Mouse (Mus musculus) spleen, adult 2 months (tissue): Measurements from ENCODE around the gene Fbxo34. TPM values are rescaled to one million over a fixed set of nuclear protein-coding genes. Genes with fewer than 3 reads are reported as not detected.

Source experiments
- DNase-seq, 2 experiments: peaks; one replicate each; pipeline versions ENCODE4 v3.0.0 to v3.0.0-alpha.2; 2012 to 2021; ENCODE audit warnings: low spot score in 2 of 2, low read depth in 1 of 2
- H3K27ac ChIP-seq: fragments of 200-500 bp; 2 replicates; pipeline ENCODE4 v1.5.1; 2012; ENCODE audit warnings: low read length, inconsistent platforms; ENCODE audit not compliant: insufficient read depth
- H3K27me3 ChIP-seq: fragments of 200-500 bp; 2 replicates; pipeline ENCODE4 v1.6.1; 2012; ENCODE audit warnings: mild to moderate bottlenecking, moderate library complexity, low read length, inconsistent platforms; ENCODE audit not compliant: control insufficient read depth, insufficient read depth
- H3K36me3 ChIP-seq: fragments of 200-500 bp; 2 replicates; pipeline ENCODE4 v1.6.1; 2012; ENCODE audit warnings: mild to moderate bottlenecking, low read length, inconsistent platforms; ENCODE audit not compliant: control insufficient read depth, insufficient read depth
- H3K4me1 ChIP-seq: fragments of 200-500 bp; 2 replicates; pipeline ENCODE4 v1.6.1; 2011; ENCODE audit warnings: inconsistent platforms; ENCODE audit not compliant: control insufficient read depth, insufficient read depth, insufficient read length
- H3K4me3 ChIP-seq: fragments of 200-500 bp; 2 replicates; pipeline ENCODE4 v1.5.1; 2011; ENCODE audit warnings: mild to moderate bottlenecking, inconsistent platforms; ENCODE audit not compliant: insufficient read depth, insufficient read length; ENCODE audit errors: extremely low read depth
- CTCF ChIP-seq: fragments of 200-500 bp; IDR thresholded peaks from 2 replicates; pipeline ENCODE4 v1.5.1; 2011; ENCODE audit warnings: mild to moderate bottlenecking, inconsistent platforms; ENCODE audit not compliant: insufficient read depth, insufficient read length, insufficient replicate concordance; ENCODE audit errors: extremely low read depth
- POLR2A ChIP-seq: fragments of 200-500 bp; IDR thresholded peaks from 2 replicates; pipeline ENCODE4 v1.6.1; 2011; ENCODE audit warnings: low read depth, low read length, inconsistent platforms
- WGBS: fragments of 180-500 bp; shearing (Covaris S2); methylation state at CpG from one replicate; pipeline ENCODE4 v1.1.7; 2018; 5-methylcytosine and 5-hydroxymethylcytosine counted together
- polyA plus RNA-seq: library from polyadenylated mRNA; depleted of rRNA; stranded (reverse); fragments of >200 nt; gene quantifications from 2 replicates; pipeline ENCODE4 v1.2.3, GENCODE M21; 2012

Fbxo34 gene
- polyA plus RNA-seq, 1 experiment = 11.3 TPM

- 97% methylated on average over 1 of the region's 1 CpGs for WGBS
- no peak for DNase-seq
- TF ChIP-seq CTCF (no peak), POLR2A (no peak)
- no peak overlapping the region for H3K4me3 ChIP-seq
- H3K4me1 ChIP-seq = no peaks in the 10 kb centered on the region
- H3K27me3 ChIP-seq = no peaks in the 10 kb centered on the region
- H3K36me3 ChIP-seq = no peaks in the 10 kb centered on the region
- no peak overlapping the region for H3K27ac ChIP-seq
Measured at GRCm38 (mm10) chr14:47535096-47535495, 84.9 kb downstream of the Fbxo34 start.

GRCm38 (mm10) chr14:47541325-47541948 is 91.2 kb downstream of the Fbxo34 start:
- Histone ChIP-seq H3K27ac (peak overlapping the region; percentile 63), H3K4me1 (no peaks in the 10 kb centered on the region), H3K4me3 (no peak overlapping the region), H3K27me3 (no peaks in the 10 kb centered on the region), H3K36me3 (peaks cover 14% of the 10 kb centered on the region)
- TF ChIP-seq CTCF = no peak
- no peak for TF ChIP-seq POLR2A
- no peak for DNase-seq
- 34% methylated on average over 10 of the region's 10 CpGs for WGBS

- TF ChIP-seq POLR2A = no peak
- TF ChIP-seq CTCF = no peak
- Histone ChIP-seq H3K4me1 (no peaks in the 10 kb centered on the region), H3K36me3 (peaks cover 19% of the 10 kb centered on the region), H3K27me3 (no peaks in the 10 kb centered on the region), H3K4me3 (no peak overlapping the region), H3K27ac (peak overlapping the region; percentile 55)
- no peak for DNase-seq
- 80% methylated on average over 3 of the region's 3 CpGs for WGBS
Measured at GRCm38 (mm10) chr14:47542283-47542682, 92.1 kb downstream of the Fbxo34 start.

- peaks cover 26% of the 10 kb centered on the region for H3K36me3 ChIP-seq
- H3K27ac ChIP-seq = no peak overlapping the region
- WGBS = 75% methylated on average over 5 of the region's 5 CpGs
Measured at GRCm38 (mm10) chr14:47544286-47544685, 94.1 kb downstream of the Fbxo34 start.

GRCm38 (mm10) chr14:47544877-47545276 is 94.7 kb downstream of the Fbxo34 start:
- WGBS = 85% methylated on average over 4 of the region's 4 CpGs
- Histone ChIP-seq H3K4me3 (no peak overlapping the region), H3K27me3 (no peaks in the 10 kb centered on the region), H3K36me3 (peaks cover 27% of the 10 kb centered on the region), H3K4me1 (no peaks in the 10 kb centered on the region), H3K27ac (no peak overlapping the region)
- TF ChIP-seq POLR2A = no peak
- TF ChIP-seq CTCF = no peak
- DNase-seq = no peak

More at GRCm38 (mm10) chr14:47544286-47544685, 94.1 kb downstream of the Fbxo34 start:
- Histone ChIP-seq H3K4me1 (no peaks in the 10 kb centered on the region), H3K4me3 (no peak overlapping the region), H3K27me3 (no peaks in the 10 kb centered on the region)
- DNase-seq = no peak
- TF ChIP-seq CTCF = no peak
- no peak for TF ChIP-seq POLR2A

- 92% methylated on average over 6 of the region's 6 CpGs for WGBS
- no peak overlapping the region for H3K27ac ChIP-seq
Measured at GRCm38 (mm10) chr14:47551668-47552067, 101.4 kb downstream of the Fbxo34 start.

GRCm38 (mm10) chr14:47553380-47553779 is 103.2 kb downstream of the Fbxo34 start:
- Histone ChIP-seq H3K27ac (no peak overlapping the region), H3K4me3 (no peak overlapping the region), H3K36me3 (peaks cover 9% of the 10 kb centered on the region), H3K27me3 (no peaks in the 10 kb centered on the region), H3K4me1 (no peaks in the 10 kb centered on the region)
- DNase-seq = no peak
- no peak for TF ChIP-seq POLR2A
- WGBS = 93% methylated on average over 2 of the region's 2 CpGs

More at GRCm38 (mm10) chr14:47551668-47552067, 101.4 kb downstream of the Fbxo34 start:
- Histone ChIP-seq H3K27me3 (no peaks in the 10 kb centered on the region), H3K36me3 (peaks cover 16% of the 10 kb centered on the region), H3K4me3 (no peak overlapping the region), H3K4me1 (no peaks in the 10 kb centered on the region)
- TF ChIP-seq CTCF = no peak
- TF ChIP-seq POLR2A = no peak
- DNase-seq = no peak
